Mouse (Mus musculus) kidney, postnatal 0 days (tissue): ENCODE data around the gene Gm17268. TPM values are rescaled to one million over a fixed set of nuclear protein-coding genes. Genes with fewer than 3 reads are reported as not detected.

ENCODE experiments used
- ATAC-seq: fragments of 200-750 bp; cut with Nextera tagmentation; replicated peaks from 2 replicates; pipeline ENCODE4 v1.8.0; 2017; ENCODE audit warnings: low read depth, moderate number of reproducible peaks, moderate TSS enrichment, moderate library complexity; ENCODE audit not compliant: low FRiP score
- DNase-seq: peaks from one replicate; pipeline ENCODE4 v3.0.0-alpha.2; 2016; ENCODE audit warnings: low spot score
- H3K27ac ChIP-seq: fragments of 300-500 bp; sonication (generic); 2 replicates; pipeline ENCODE4 v1.5.1; 2014; ENCODE audit warnings: mild to moderate bottlenecking
- H3K27me3 ChIP-seq: fragments of 300-500 bp; sonication (generic); 2 replicates; pipeline ENCODE4 v1.6.1; 2014; ENCODE audit warnings: low read length, mixed read lengths; ENCODE audit not compliant: insufficient read depth
- H3K36me3 ChIP-seq: fragments of 300-500 bp; sonication (generic); 2 replicates; pipeline ENCODE4 v1.6.1; 2014; ENCODE audit warnings: low read length, mixed read lengths; ENCODE audit not compliant: insufficient read depth
- H3K4me1 ChIP-seq: fragments of 300-500 bp; sonication (generic); replicated peaks from 2 replicates; pipeline ENCODE4 v1.6.1; 2014; ENCODE audit warnings: antibody characterized with exemption, low read length, mixed read lengths; ENCODE audit not compliant: insufficient read depth
- H3K4me2 ChIP-seq: fragments of 300-500 bp; sonication (generic); 2 replicates; pipeline ENCODE4 v1.6.1; 2014; ENCODE audit warnings: mild to moderate bottlenecking, low read length, moderate library complexity, mixed read lengths
- H3K4me3 ChIP-seq: fragments of 300-500 bp; sonication (generic); replicated peaks from 2 replicates; pipeline ENCODE4 v1.5.1; 2014; ENCODE audit warnings: low read depth, low read length
- H3K9ac ChIP-seq: fragments of 300-500 bp; sonication (generic); 2 replicates; pipeline ENCODE4 v1.6.1; 2014; ENCODE audit warnings: low read depth, low read length
- H3K9me3 ChIP-seq: fragments of 300-500 bp; sonication (generic); replicated peaks from 2 replicates; pipeline ENCODE4 v1.6.1; 2016; ENCODE audit warnings: low read length, inconsistent platforms, mixed read lengths
- CTCF ChIP-seq: IDR thresholded peaks from 2 replicates; pipeline ENCODE4 v1.5.1; 2016; ENCODE audit warnings: antibody characterized with exemption, low read depth, mild to moderate bottlenecking, moderate library complexity
- WGBS: fragments of 180-500 bp; shearing (Covaris S2); extraction: QIAGEN DNeasy Blood & Tissue Kit; methylation state at CpG from one replicate; pipeline ENCODE4 v1.1.7; 2014; 5-methylcytosine and 5-hydroxymethylcytosine counted together
- polyA plus RNA-seq: library from polyadenylated mRNA; unstranded; fragments of >200 nt; fragmentation: Nextera tagmentation; extraction: Ambion mirVana; gene quantifications from 2 replicates; pipeline ENCODE4 v1.2.1, GENCODE M21; 2015

The Gm17268 gene
- polyA plus RNA-seq, 1 experiment from 2014 or later, result not detected

- 89% methylated on average over 3 of the region's 3 CpGs for WGBS
- no peaks in the 10 kb centered on the region for H3K27me3 ChIP-seq
- H3K4me1 ChIP-seq, result no peaks in the 10 kb centered on the region
- H3K9me3 ChIP-seq, result no peaks in the 10 kb centered on the region
- H3K4me2 ChIP-seq, result no peak overlapping the region
- no peaks in the 10 kb centered on the region for H3K36me3 ChIP-seq
- TF ChIP-seq CTCF, result no peak
- H3K9ac ChIP-seq, result no peak overlapping the region
- no peak overlapping the region for H3K4me3 ChIP-seq
- DNase-seq (no peak), ATAC-seq (no peak)
- no peak overlapping the region for H3K27ac ChIP-seq
Measured at GRCm38 (mm10) chr11:82010115-82010514, 28.2 kb downstream of the Gm17268 start.

GRCm38 (mm10) chr11:82006796-82007423 lies 31.5 kb downstream of the Gm17268 start:
- Histone ChIP-seq H3K4me3 (no peak overlapping the region), H3K36me3 (no peaks in the 10 kb centered on the region), H3K27ac (no peak overlapping the region), H3K4me2 (no peak overlapping the region), H3K4me1 (no peaks in the 10 kb centered on the region), H3K27me3 (no peaks in the 10 kb centered on the region), H3K9ac (no peak overlapping the region), H3K9me3 (no peaks in the 10 kb centered on the region)
- peak; percentile 5; the same call in 1 of the 2 replicates for TF ChIP-seq CTCF
- peak; percentile 73 for DNase-seq
- ATAC-seq, result no peak
- WGBS, result 49% methylated on average over 12 of the region's 12 CpGs

GRCm38 (mm10) chr11:82004810-82005209 lies 33.6 kb downstream of the Gm17268 start:
- DNase-seq, result no peak
- Histone ChIP-seq H3K4me1 (no peaks in the 10 kb centered on the region), H3K4me2 (no peak overlapping the region)

GRCm38 (mm10) chr11:82000581-82000980 lies 37.8 kb downstream of the Gm17268 start:
- Histone ChIP-seq H3K36me3 (no peaks in the 10 kb centered on the region), H3K4me1 (no peaks in the 10 kb centered on the region), H3K4me3 (no peak overlapping the region), H3K4me2 (no peak overlapping the region), H3K27ac (no peak overlapping the region), H3K9ac (no peak overlapping the region), H3K9me3 (no peaks in the 10 kb centered on the region), H3K27me3 (no peaks in the 10 kb centered on the region)
- ATAC-seq (no peak), DNase-seq (no peak)
- TF ChIP-seq CTCF, result no peak
- WGBS, result 48% methylated on average over 5 of the region's 5 CpGs

More at GRCm38 (mm10) chr11:82004810-82005209, 33.6 kb downstream of the Gm17268 start:
- Histone ChIP-seq H3K9ac (no peak overlapping the region), H3K27ac (no peak overlapping the region), H3K4me3 (no peak overlapping the region), H3K9me3 (no peaks in the 10 kb centered on the region), H3K27me3 (no peaks in the 10 kb centered on the region), H3K36me3 (no peaks in the 10 kb centered on the region)
- ATAC-seq, result no peak
- no peak for TF ChIP-seq CTCF
- 54% methylated on average over 2 of the region's 2 CpGs for WGBS

- ATAC-seq (no peak), DNase-seq (no peak)
- Histone ChIP-seq H3K4me1 (no peaks in the 10 kb centered on the region), H3K4me2 (no peak overlapping the region), H3K27me3 (no peaks in the 10 kb centered on the region), H3K36me3 (no peaks in the 10 kb centered on the region), H3K9ac (no peak overlapping the region), H3K9me3 (no peaks in the 10 kb centered on the region), H3K27ac (no peak overlapping the region), H3K4me3 (no peak overlapping the region)
- 76% methylated on average over 4 of the region's 4 CpGs for WGBS
- TF ChIP-seq CTCF, result no peak
Measured at GRCm38 (mm10) chr11:81999469-81999868, 38.9 kb downstream of the Gm17268 start.

- Histone ChIP-seq H3K36me3 (no peaks in the 10 kb centered on the region), H3K9ac (no peak overlapping the region), H3K4me1 (no peaks in the 10 kb centered on the region), H3K27ac (no peak overlapping the region), H3K9me3 (no peaks in the 10 kb centered on the region), H3K4me2 (no peak overlapping the region), H3K4me3 (no peak overlapping the region), H3K27me3 (no peaks in the 10 kb centered on the region)
- 82% methylated on average over 3 of the region's 3 CpGs for WGBS
- no peak for TF ChIP-seq CTCF
- ATAC-seq (no peak), DNase-seq (no peak)
Measured at GRCm38 (mm10) chr11:81998646-81999045, 39.7 kb downstream of the Gm17268 start.

GRCm38 (mm10) chr11:81997085-81997484 lies 41.3 kb downstream of the Gm17268 start:
- no peak for TF ChIP-seq CTCF
- H3K4me2 ChIP-seq, result no peak overlapping the region
- WGBS, result 83% methylated on average over 5 of the region's 5 CpGs
- H3K36me3 ChIP-seq, result no peaks in the 10 kb centered on the region
- DNase-seq (no peak), ATAC-seq (no peak)
- no peaks in the 10 kb centered on the region for H3K27me3 ChIP-seq
- no peak overlapping the region for H3K9ac ChIP-seq
- H3K27ac ChIP-seq, result no peak overlapping the region
- H3K4me3 ChIP-seq, result no peak overlapping the region
- no peaks in the 10 kb centered on the region for H3K4me1 ChIP-seq
- H3K9me3 ChIP-seq, result no peaks in the 10 kb centered on the region
